Mouse (Mus musculus): ENCODE data around the gene Cd81.

Gene Cd81

GRCm38 (mm10) chr7:143112395-143112794 lies 59.9 kb downstream of the Cd81 start:
- in situ Hi-C loops (cut with MseI, MboI): no loop called here

- in situ Hi-C loops (cut with MseI, MboI): no loop called here
Observed at GRCm38 (mm10) chr7:143114773-143115172, 62.2 kb downstream of the Cd81 start.

DNA sequence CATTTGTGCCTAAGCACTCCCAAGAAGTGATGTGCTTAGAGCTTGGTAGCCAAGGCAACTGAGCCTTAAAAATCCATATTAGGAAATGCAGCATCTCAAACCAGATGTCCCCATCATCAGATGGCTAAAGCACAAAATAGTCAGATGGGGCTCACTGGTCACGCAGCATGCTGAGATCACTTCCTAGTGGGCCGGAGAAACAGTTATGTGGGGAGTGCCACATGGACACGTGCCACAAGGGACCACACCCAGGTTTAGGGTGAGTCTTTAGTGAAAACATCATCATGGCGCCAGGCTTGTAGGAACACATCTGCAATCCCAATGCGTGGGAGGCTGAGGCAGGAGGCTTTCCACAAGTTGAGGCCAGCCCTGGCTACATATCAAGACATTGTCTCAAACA lies 64.0 kb downstream of the Cd81 start:
- in situ Hi-C loops (cut with MseI, MboI): no loop called here

All from mouse trophoblast stem cell (cell line).